Mouse (Mus musculus) kidney, embryonic 16.5 days (tissue): ENCODE measurements at regions not wholly inside any gene's neighbourhood (a gene's known extent, or its start where the extent isn't known, plus 50 kb on each side); places are given as distances from the start of the nearest gene placed in this dataset.
A peak's percentile ranks its signal among the peaks of the same experiment; 100 is the strongest.

Source experiments
- ATAC-seq: fragments of 200-750 bp; cut with Nextera tagmentation; 2 replicates; pipeline ENCODE4 v1.8.0; 2017; ENCODE audit warnings: moderate TSS enrichment; ENCODE audit not compliant: low FRiP score, low TSS enrichment
- H3K27ac ChIP-seq: fragments of 300-500 bp; sonication (generic); 2 replicates; pipeline ENCODE4 v1.5.1; 2014; ENCODE audit warnings: low read length
- H3K27me3 ChIP-seq: fragments of 300-500 bp; sonication (generic); 2 replicates; pipeline ENCODE4 v1.6.1; 2014; ENCODE audit warnings: low read length, control low read depth, mixed read lengths; ENCODE audit not compliant: insufficient read depth
- H3K36me3 ChIP-seq: fragments of 300-500 bp; sonication (generic); 2 replicates; pipeline ENCODE4 v1.6.1; 2014; ENCODE audit warnings: low read length, control low read depth, mixed read lengths; ENCODE audit not compliant: insufficient read depth
- H3K4me1 ChIP-seq: fragments of 300-500 bp; sonication (generic); 2 replicates; pipeline ENCODE4 v1.6.1; 2014; ENCODE audit warnings: low read length, control low read depth, mixed read lengths; ENCODE audit not compliant: insufficient read depth
- H3K4me2 ChIP-seq: fragments of 300-500 bp; sonication (generic); replicated peaks from 2 replicates; pipeline ENCODE4 v1.6.1; 2014; ENCODE audit warnings: low read depth, low read length
- H3K4me3 ChIP-seq: fragments of 300-500 bp; sonication (generic); 2 replicates; pipeline ENCODE4 v1.5.1; 2014; ENCODE audit warnings: mild to moderate bottlenecking, low read length
- H3K9ac ChIP-seq: fragments of 300-500 bp; sonication (generic); replicated peaks from 2 replicates; pipeline ENCODE4 v1.6.1; 2014; ENCODE audit warnings: low read length
- H3K9me3 ChIP-seq: fragments of 300-500 bp; sonication (generic); 2 replicates; pipeline ENCODE4 v1.6.1; 2016; ENCODE audit warnings: low read length, control low read depth
- WGBS: fragments of 180-500 bp; shearing (Covaris S2); extraction: QIAGEN DNeasy Blood & Tissue Kit; methylation state at CpG from one replicate; pipeline ENCODE4 v1.1.7; 2014; 5-methylcytosine and 5-hydroxymethylcytosine counted together

- ATAC-seq: no peak
- no peaks in the 10 kb centered on the region for H3K9me3 ChIP-seq
- WGBS: 49% methylated on average over 2 of the region's 2 CpGs
- H3K36me3 ChIP-seq: no peaks in the 10 kb centered on the region
- H3K4me3 ChIP-seq: no peak overlapping the region
- H3K27me3 ChIP-seq: peaks cover 16% of the 10 kb centered on the region
- peaks cover 8% of the 10 kb centered on the region; the same call in 1 of the 2 replicates for H3K4me1 ChIP-seq
- H3K4me2 ChIP-seq: no peak overlapping the region
- no peak overlapping the region for H3K27ac ChIP-seq
- no peak overlapping the region for H3K9ac ChIP-seq
These were observed 213.1 kb upstream of the Atp5g3 start for GRCm38 (mm10) chr2:74124252-74124651.

GRCm38 (mm10) chr2:74123360-74124074 is 212.4 kb upstream of the Atp5g3 start:
- no peak for ATAC-seq
- Histone ChIP-seq H3K4me1 (peaks cover under 1% of the 10 kb centered on the region; the same call in 1 of the 2 replicates), H3K9me3 (no peaks in the 10 kb centered on the region), H3K36me3 (no peaks in the 10 kb centered on the region), H3K4me3 (no peak overlapping the region), H3K4me2 (no peak overlapping the region), H3K27ac (no peak overlapping the region), H3K27me3 (peaks cover 10% of the 10 kb centered on the region; the same call in 1 of the 2 replicates), H3K9ac (no peak overlapping the region)
- 66% methylated on average over 6 of the region's 6 CpGs for WGBS

- WGBS: 75% methylated on average over 2 of the region's 2 CpGs
- no peak overlapping the region for H3K27ac ChIP-seq
- no peaks in the 10 kb centered on the region for H3K36me3 ChIP-seq
- H3K4me2 ChIP-seq: no peak overlapping the region
- H3K9me3 ChIP-seq: no peaks in the 10 kb centered on the region
- ATAC-seq: no peak
- no peaks in the 10 kb centered on the region for H3K4me1 ChIP-seq
- H3K27me3 ChIP-seq: peaks cover 8% of the 10 kb centered on the region; the same call in 1 of the 2 replicates
- no peak overlapping the region for H3K4me3 ChIP-seq
- no peak overlapping the region for H3K9ac ChIP-seq
These were observed 211.8 kb upstream of the Atp5g3 start for GRCm38 (mm10) chr2:74122937-74123336.

GRCm38 (mm10) chr2:74120051-74120450 is 208.9 kb upstream of the Atp5g3 start:
- WGBS: 47% methylated on average over 10 of the region's 10 CpGs
- Histone ChIP-seq H3K36me3 (no peaks in the 10 kb centered on the region), H3K27me3 (no peaks in the 10 kb centered on the region; the same call in 1 of the 2 replicates), H3K4me2 (0 out of 2 replicates have a peak overlapping the region, but pooled peaks have one; percentile 12), H3K4me3 (no peak overlapping the region), H3K9me3 (no peaks in the 10 kb centered on the region), H3K27ac (no peak overlapping the region), H3K9ac (no peak overlapping the region), H3K4me1 (no peaks in the 10 kb centered on the region)
- ATAC-seq: no peak

- Histone ChIP-seq H3K36me3 (no peaks in the 10 kb centered on the region), H3K9me3 (no peaks in the 10 kb centered on the region), H3K27ac (no peak overlapping the region), H3K9ac (no peak overlapping the region), H3K4me2 (0 out of 2 replicates have a peak overlapping the region, but pooled peaks have one; percentile 12), H3K4me3 (no peak overlapping the region), H3K4me1 (no peaks in the 10 kb centered on the region), H3K27me3 (no peaks in the 10 kb centered on the region; the same call in 1 of the 2 replicates)
- ATAC-seq: no peak
- 50% methylated on average over 17 of the region's 17 CpGs for WGBS
These were observed 208.2 kb upstream of the Atp5g3 start for GRCm38 (mm10) chr2:74119167-74119937.

- WGBS: 85% methylated on average over 4 of the region's 4 CpGs
- H3K9ac ChIP-seq: no peak overlapping the region
These were observed 195.3 kb upstream of the Atp5g3 start for GRCm38 (mm10) chr2:74106472-74106871.

GRCm38 (mm10) chr2:74099671-74100372 is 188.7 kb upstream of the Atp5g3 start:
- H3K27me3 ChIP-seq: no peaks in the 10 kb centered on the region; the same call in 1 of the 2 replicates
- no peak overlapping the region for H3K9ac ChIP-seq
- no peak overlapping the region for H3K4me2 ChIP-seq
- 83% methylated on average over 9 of the region's 9 CpGs for WGBS
- no peaks in the 10 kb centered on the region for H3K4me1 ChIP-seq
- no peak overlapping the region for H3K27ac ChIP-seq
- peaks cover 3% of the 10 kb centered on the region; the same call in 1 of the 2 replicates for H3K9me3 ChIP-seq
- no peak overlapping the region for H3K4me3 ChIP-seq
- H3K36me3 ChIP-seq: no peaks in the 10 kb centered on the region
- no peak for ATAC-seq

More at GRCm38 (mm10) chr2:74106472-74106871, 195.3 kb upstream of the Atp5g3 start:
- Histone ChIP-seq H3K27me3 (no peaks in the 10 kb centered on the region), H3K36me3 (no peaks in the 10 kb centered on the region), H3K9me3 (peaks cover 3% of the 10 kb centered on the region; the same call in 1 of the 2 replicates), H3K4me3 (no peak overlapping the region), H3K4me1 (no peaks in the 10 kb centered on the region), H3K27ac (no peak overlapping the region), H3K4me2 (no peak overlapping the region)
- no peak for ATAC-seq

GRCm38 (mm10) chr2:74096809-74097208 is 185.7 kb upstream of the Atp5g3 start:
- Histone ChIP-seq H3K4me1 (no peaks in the 10 kb centered on the region), H3K27ac (no peak overlapping the region), H3K9me3 (0 out of 2 replicates have a peak, but pooled peaks cover 4% of the 10 kb centered on the region), H3K4me3 (no peak overlapping the region), H3K27me3 (no peaks in the 10 kb centered on the region; the same call in 1 of the 2 replicates), H3K9ac (no peak overlapping the region), H3K4me2 (no peak overlapping the region), H3K36me3 (no peaks in the 10 kb centered on the region)
- 82% methylated on average over 2 of the region's 2 CpGs for WGBS
- no peak for ATAC-seq

GRCm38 (mm10) chr2:74093494-74093893 is 182.4 kb upstream of the Atp5g3 start:
- no peak for ATAC-seq

More at GRCm38 (mm10) chr2:74093494-74093893, 182.4 kb upstream of the Atp5g3 start:
- no peaks in the 10 kb centered on the region for H3K4me1 ChIP-seq
- H3K9me3 ChIP-seq: 0 out of 2 replicates have a peak, but pooled peaks cover 4% of the 10 kb centered on the region
- no peak overlapping the region for H3K9ac ChIP-seq
- no peaks in the 10 kb centered on the region; the same call in 1 of the 2 replicates for H3K27me3 ChIP-seq
- H3K4me3 ChIP-seq: no peak overlapping the region
- 82% methylated on average over 7 of the region's 7 CpGs for WGBS
- H3K4me2 ChIP-seq: no peak overlapping the region
- no peaks in the 10 kb centered on the region for H3K36me3 ChIP-seq
- H3K27ac ChIP-seq: no peak overlapping the region
